Comparison of ENCODE assay signal across 22 mouse cellular contexts in genomic region chr7:74549013-74549582, GRCm38 (mm10). TPM values are rescaled to one million over a fixed set of nuclear protein-coding genes. Genes with fewer than 3 reads are reported as not detected.
DNase-seq lines count a peak whose midpoint lies in the region; ATAC-seq and TF ChIP-seq lines count a peak whose summit lies in the region.
"Had no signal": no experiment of that assay in that cellular context is flagged by ENCODE, and none has a peak within 500 bp of the region (broad histone marks: within the 10 kb centered on the region; RNA-seq: fewer than 3 reads in every experiment).

No protein-coding gene starts in this region.

- WGBS in kidney, embryonic 15.5 days: 49% methylated on average over 6 of the region's 6 CpGs

- TF ChIP-seq EP300 in MEL (IDR thresholded peaks at IDR 0.05; ENCODE audit: low read depth in 1 of 2, low read length in 2 of 2): peak; percentile 91 to 94

- no peaks in the 10 kb centered on the region for H3K36me3 ChIP-seq in kidney, embryonic 15.5 days
- peaks cover 0 to 48% of the 10 kb centered on the region in 2 experiments; a peak in 3 of 4 replicates for H3K36me3 ChIP-seq in MEL (ENCODE audit: control insufficient read depth in 1 of 2, insufficient read depth in 2 of 2, low read length in 2 of 2)
- H3K36me3 ChIP-seq: embryonic facial prominence, embryonic 10.5 days; G1E; heart, embryonic 13.5 days; hindbrain, embryonic 12.5 days had no signal

- TF ChIP-seq RAD21 in MEL (IDR thresholded peaks at IDR 0.05; ENCODE audit: low read depth, low read length): no peak

- no peak for DNase-seq in kidney, postnatal 10 days
- DNase-seq in MEL (ENCODE audit: low read depth, low spot score): peak; percentile 89
- peak; percentile 41 for DNase-seq in naive thymus-derived CD4-positive, alpha-beta T cell, adult 2 months (ENCODE audit: low read depth)
- no peak for DNase-seq in heart, postnatal 4 days
- no peak for DNase-seq in layer of hippocampus, postnatal 36 days
- DNase-seq: adrenal gland, postnatal 25 days; cerebellum, adult 18-20 months; cerebellum, adult 9-11 months; cerebellum, postnatal 36 days; forebrain, postnatal 0 days; gastrocnemius, adult 2 months; gastrocnemius, postnatal 25 days; heart, postnatal 36 days had no signal

- peaks cover 32% of the 10 kb centered on the region for H3K79me2 ChIP-seq in MEL (ENCODE audit: control insufficient read depth, insufficient read depth, low read length, poor library complexity)

- no peaks in the 10 kb centered on the region for H3K9me3 ChIP-seq in kidney, embryonic 15.5 days (replicated peaks)
- no peaks in the 10 kb centered on the region for H3K9me3 ChIP-seq in MEL (replicated peaks; ENCODE audit: insufficient read depth, low read length)
- H3K9me3 ChIP-seq: embryonic facial prominence, embryonic 10.5 days; forebrain, embryonic 13.5 days; heart, embryonic 13.5 days; hindbrain, embryonic 12.5 days had no signal

- TF ChIP-seq POLR2A in MEL (IDR thresholded peaks at IDR 0.05; ENCODE audit: control insufficient read depth in 1 of 2, insufficient read depth in 1 of 2, low read depth in 1 of 2, low read length in 2 of 2, poor library complexity in 1 of 2): no peak

- TF ChIP-seq CTCF in MEL (IDR thresholded peaks at IDR 0.05 in 2 of 3, conservative IDR thresholded peaks at IDR 0.05 in 1 of 3; ENCODE audit: control insufficient read depth in 1 of 3, insufficient read depth in 1 of 3, low read depth in 2 of 3, low read length in 3 of 3, poor library complexity in 1 of 3, severe bottlenecking in 1 of 3): no peak

- no peak overlapping the region for H3K9ac ChIP-seq in kidney, embryonic 15.5 days
- peak overlapping the region; percentile 48 for H3K9ac ChIP-seq in MEL (ENCODE audit: control insufficient read depth, low read depth, low read length, poor library complexity, severe bottlenecking)
- H3K9ac ChIP-seq: forebrain, embryonic 13.5 days; forebrain, postnatal 0 days; heart, embryonic 13.5 days; hindbrain, embryonic 12.5 days had no signal

- H3K4me1 ChIP-seq in kidney, embryonic 15.5 days: peaks cover 60% of the 10 kb centered on the region
- peaks cover 22 to 47% of the 10 kb centered on the region in 2 experiments for H3K4me1 ChIP-seq in MEL (ENCODE audit: control insufficient read depth in 1 of 2, insufficient read depth in 2 of 2, low read length in 2 of 2)

- H3K27ac ChIP-seq in kidney, embryonic 15.5 days: 0 out of 2 replicates have a peak overlapping the region, but pooled peaks have one; percentile 28
- H3K27ac ChIP-seq in MEL (ENCODE audit: control insufficient read depth, low read depth, low read length): peak overlapping the region; percentile 98
- H3K27ac ChIP-seq: embryonic facial prominence, embryonic 10.5 days; forebrain, embryonic 13.5 days; gastrocnemius, adult 2 months; heart, embryonic 13.5 days; hindbrain, embryonic 12.5 days had no signal

- H3K4me2 ChIP-seq in kidney, embryonic 15.5 days: no peak overlapping the region
- H3K4me2 ChIP-seq: forebrain, embryonic 13.5 days; heart, embryonic 13.5 days; hindbrain, embryonic 12.5 days had no signal

- no peak overlapping the region for H3K4me3 ChIP-seq in kidney, embryonic 15.5 days (replicated peaks)
- H3K4me3 ChIP-seq in MEL (ENCODE audit: control insufficient read depth in 1 of 2, insufficient read depth in 1 of 2, low read depth in 2 of 2, low read length in 2 of 2): peak overlapping the region; percentile 44 to 46
- H3K4me3 ChIP-seq: embryonic facial prominence, embryonic 10.5 days; forebrain, embryonic 13.5 days; gastrocnemius, adult 2 months; heart, embryonic 13.5 days; hindbrain, embryonic 12.5 days had no signal

- no peak for ATAC-seq in kidney, embryonic 15.5 days (replicated peaks; ENCODE audit: low FRiP score)
- peak; percentile 56 for ATAC-seq in common myeloid progenitor, adult 5-6 weeks (replicated peaks; ENCODE audit: low read depth, poor library complexity, severe bottlenecking)
- ATAC-seq: activated CD4-positive, CD25-positive, alpha-beta regulatory T cell, adult 4 months; forebrain, embryonic 13.5 days; forebrain, postnatal 0 days; Patski had no signal

- H3K27me3 ChIP-seq in kidney, embryonic 15.5 days: peaks cover 13% of the 10 kb centered on the region
- H3K27me3 ChIP-seq in MEL (ENCODE audit: control insufficient read depth in 1 of 2, insufficient read depth in 2 of 2, low read length in 2 of 2): no peaks in the 10 kb centered on the region
- H3K27me3 ChIP-seq: Patski had no signal

TF ChIP-seq in MEL, 35 proteins besides CTCF, POLR2A, EP300 and RAD21:
- TF ChIP-seq ZNF384 (IDR thresholded peaks at IDR 0.05; ENCODE audit: low read depth, low read length) (peak; percentile 98), CHD1 (IDR thresholded peaks at IDR 0.05; ENCODE audit: low read depth, low read length) (no peak), ZMIZ1 (IDR thresholded peaks at IDR 0.05; ENCODE audit: low read depth, low read length) (no peak), ETS1 (IDR thresholded peaks at IDR 0.05; ENCODE audit: low read depth, low read length) (peak; percentile 57; the same call in 1 of the 2 replicates), GATA1 (IDR thresholded peaks at IDR 0.05; ENCODE audit: low read depth, low read length) (peak; percentile 95), MYC (IDR thresholded peaks at IDR 0.05; ENCODE audit: low read depth, low read length) (0 out of 2 replicates have a peak, but pooled peaks have one; percentile 61), BHLHE40 (IDR thresholded peaks at IDR 0.05; ENCODE audit: borderline replicate concordance, low read depth, low read length) (peak; percentile 46; the same call in 1 of the 2 replicates), MAZ (IDR thresholded peaks at IDR 0.05; ENCODE audit: low read depth, low read length) (no peak), POLR2AphosphoS5 (IDR thresholded peaks at IDR 0.05; ENCODE audit: borderline replicate concordance, low read depth, low read length) (no peak), E2F4 (IDR thresholded peaks at IDR 0.05; ENCODE audit: borderline replicate concordance, low read depth, low read length) (no peak), ZC3H11A (IDR thresholded peaks at IDR 0.05; ENCODE audit: low read depth, low read length) (no peak), SIN3A (IDR thresholded peaks at IDR 0.05; ENCODE audit: low read length) (peak; percentile 80), TAL1 (IDR thresholded peaks at IDR 0.05; ENCODE audit: low read length) (peak; percentile 74), TCF12 (IDR thresholded peaks at IDR 0.05; ENCODE audit: low read depth, low read length) (peak; percentile 88), NELFE (IDR thresholded peaks at IDR 0.05; ENCODE audit: low read depth, low read length) (no peak), TBP (IDR thresholded peaks at IDR 0.05; ENCODE audit: low read depth, low read length) (peak; percentile 38; the same call in 1 of the 2 replicates), POLR2AphosphoS2 (IDR thresholded peaks at IDR 0.05; ENCODE audit: low read length) (no peak), USF1 (IDR thresholded peaks at IDR 0.05; ENCODE audit: low read depth, low read length) (no peak), MAX (IDR thresholded peaks at IDR 0.05; ENCODE audit: low read length) (peak; percentile 11; the same call in 1 of the 2 replicates), UBTF (IDR thresholded peaks at IDR 0.05; ENCODE audit: borderline replicate concordance, insufficient read depth, low read depth, low read length) (no peak), SMC3 (IDR thresholded peaks at IDR 0.05; ENCODE audit: low read depth, low read length) (0 out of 2 replicates have a peak, but pooled peaks have one; percentile 2), MAFK (IDR thresholded peaks at IDR 0.05; ENCODE audit: borderline replicate concordance, low read depth, low read length) (no peak), RCOR1 (IDR thresholded peaks at IDR 0.05; ENCODE audit: low read depth, low read length) (peak; percentile 57), GABPA (IDR thresholded peaks at IDR 0.05; ENCODE audit: low read depth, low read length) (no peak), JUND (IDR thresholded peaks at IDR 0.05; ENCODE audit: low read depth, low read length) (0 out of 2 replicates have a peak, but pooled peaks have one; percentile 36), CHD2 (IDR thresholded peaks at IDR 0.05; ENCODE audit: low read length) (no peak), MYB (IDR thresholded peaks at IDR 0.05; ENCODE audit: low read depth, low read length) (peak; percentile 51; the same call in 1 of the 2 replicates), NRF1 (IDR thresholded peaks at IDR 0.05; ENCODE audit: insufficient read depth, low read depth, low read length, poor library complexity, severe bottlenecking) (peak; percentile 44; the same call in 1 of the 2 replicates), HCFC1 (IDR thresholded peaks at IDR 0.05; ENCODE audit: low read depth, low read length) (peak; percentile 46; the same call in 1 of the 2 replicates), ELF1 (IDR thresholded peaks at IDR 0.05; ENCODE audit: low read depth, low read length) (peak; percentile 26; the same call in 1 of the 2 replicates)
TF ChIP-seq in MEL: peak in this region for 17.

RNA-seq across cellular contexts. Expression of gene Slco3a1, which starts 5.5 kb away (rescaled TPM):
- polyA plus RNA-seq in kidney, embryonic 15.5 days (2015; fragmentation: Nextera tagmentation; extraction: Ambion mirVana): 21.7 and 22.0 TPM in 2 replicates
- total RNA-seq in MEL (2012; rRNA removed): 17.6 and 18.0 TPM in 2 replicates
- 10 to 100 TPM in 1 of 2 experiments, not detected in 1; 20.9 TPM for polyA plus RNA-seq in MEL (2012; ENCODE audit: insufficient read depth in 1 of 2, insufficient read length in 2 of 2, low read depth in 1 of 2, low replicate concordance in 2 of 2, missing spikeins in 1 of 2)
- 27.9 and 36.4 TPM in 2 replicates for total RNA-seq in common myeloid progenitor, adult 5-6 weeks (2017)
- 10 to 100 TPM; 44.7 to 47.7 TPM for total RNA-seq in heart, postnatal 4 days (2021)
- 10 to 100 TPM; 56.4 to 64.2 TPM for total RNA-seq in layer of hippocampus, postnatal 36 days (2021)
- polyA plus RNA-seq: G1E had no signal

Comparison
In these comparisons a context has a peak if more than half of its experiments do, and no peak if none do; other contexts are left out.
1. DNase-seq: peak in MEL (single experiment) and naive thymus-derived CD4-positive, alpha-beta T cell, adult 2 months (single experiment); none in kidney, postnatal 10 days (single experiment), heart, postnatal 4 days (single experiment) and layer of hippocampus, postnatal 36 days (0 of 2).